Mouse (Mus musculus): Measurements from ENCODE around the gene Arhgef18.

- no peak for TF ChIP-seq EP300 (IDR thresholded peaks at IDR 0.05; ENCODE audit: insufficient read depth, low read depth, low read length)
- no peak for TF ChIP-seq CTCF (IDR thresholded peaks at IDR 0.05; ENCODE audit: low read depth, low read length)
These were observed 39.5 kb upstream of the Arhgef18 start, which contains the start of gene A430078G23Rik for GRCm38 (mm10) chr8:3353189-3353810.
